Mouse (Mus musculus) adrenal gland, adult 18-20 months (tissue): ENCODE data around the gene Dnajb2. TPM values are rescaled to one million over a fixed set of nuclear protein-coding genes. Genes with fewer than 3 reads are reported as not detected.

Source experiments
- DNase-seq, 2 experiments: peaks; one replicate each; pipeline ENCODE4 v3.0.0; 2021 to 2022; ENCODE audit warnings: low spot score in 2 of 2
- total RNA-seq, 2 experiments: library from RNA; stranded (reverse); gene quantifications; 1 replicate in 1 of 2; 2 replicates in 1 of 2; pipeline ENCODE4 v1.2.3; 2021

Dnajb2 gene
- total RNA-seq, 2 experiments from 2014 or later: 118 to 204 TPM

DNA sequence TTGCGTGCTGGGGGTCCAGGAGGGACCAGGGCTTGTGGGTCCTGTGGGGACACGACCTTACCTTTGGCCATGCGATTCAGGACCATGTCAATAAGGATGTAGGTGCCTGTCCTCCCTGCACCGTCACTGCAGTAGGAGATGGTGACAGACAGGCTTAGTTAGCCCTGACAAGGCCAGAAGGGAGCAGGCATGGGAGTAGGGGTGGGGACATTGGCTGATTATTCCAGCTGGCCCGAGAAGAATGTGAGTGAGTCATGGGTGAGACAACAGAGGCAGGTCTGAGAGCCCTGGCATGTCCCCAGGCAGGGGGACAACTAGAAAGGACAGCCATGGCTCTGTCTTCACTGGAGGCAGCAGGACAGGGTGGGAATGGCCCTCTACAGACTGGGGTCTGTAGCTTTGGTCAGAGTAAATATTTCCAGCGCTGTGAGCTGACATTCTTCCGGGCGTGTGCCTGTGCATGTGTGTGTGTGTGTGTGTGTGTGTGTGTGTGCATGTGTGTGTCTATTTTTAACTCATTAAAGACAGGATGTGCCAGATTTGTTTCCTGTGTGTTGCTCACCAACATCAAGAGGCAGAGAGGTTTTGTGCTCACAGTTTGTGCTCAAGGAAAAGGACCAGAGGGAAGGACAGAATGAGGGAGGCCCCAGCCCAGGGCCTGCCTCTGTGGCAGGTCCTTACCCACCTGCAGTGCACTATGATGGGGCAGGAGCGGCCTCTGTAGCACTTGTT lies 12.0 kb downstream of the Dnajb2 start:
- peak in 1 of 2 experiments; percentile 49 for DNase-seq

DNA sequence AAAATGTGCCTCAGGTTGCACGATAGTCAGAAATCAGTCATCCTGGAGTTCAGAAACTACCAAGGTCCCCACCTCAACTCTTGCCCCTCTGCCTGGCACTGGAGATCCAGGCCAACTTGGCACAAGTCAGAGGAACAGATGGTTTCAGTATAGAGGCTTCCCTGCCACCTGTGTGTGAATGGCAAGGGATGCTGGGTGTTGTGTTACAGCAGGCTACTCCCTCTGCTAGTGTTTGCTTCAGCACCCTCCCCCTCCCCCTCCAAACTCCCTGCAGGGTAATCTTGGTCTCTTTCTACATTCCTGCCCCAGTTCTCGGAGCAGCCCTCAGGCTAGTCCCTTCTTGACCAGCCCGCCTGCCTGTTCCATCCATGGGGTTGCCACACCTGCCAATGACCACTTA lies 14.3 kb downstream of the Dnajb2 start:
- DNase-seq: no peak

DNA sequence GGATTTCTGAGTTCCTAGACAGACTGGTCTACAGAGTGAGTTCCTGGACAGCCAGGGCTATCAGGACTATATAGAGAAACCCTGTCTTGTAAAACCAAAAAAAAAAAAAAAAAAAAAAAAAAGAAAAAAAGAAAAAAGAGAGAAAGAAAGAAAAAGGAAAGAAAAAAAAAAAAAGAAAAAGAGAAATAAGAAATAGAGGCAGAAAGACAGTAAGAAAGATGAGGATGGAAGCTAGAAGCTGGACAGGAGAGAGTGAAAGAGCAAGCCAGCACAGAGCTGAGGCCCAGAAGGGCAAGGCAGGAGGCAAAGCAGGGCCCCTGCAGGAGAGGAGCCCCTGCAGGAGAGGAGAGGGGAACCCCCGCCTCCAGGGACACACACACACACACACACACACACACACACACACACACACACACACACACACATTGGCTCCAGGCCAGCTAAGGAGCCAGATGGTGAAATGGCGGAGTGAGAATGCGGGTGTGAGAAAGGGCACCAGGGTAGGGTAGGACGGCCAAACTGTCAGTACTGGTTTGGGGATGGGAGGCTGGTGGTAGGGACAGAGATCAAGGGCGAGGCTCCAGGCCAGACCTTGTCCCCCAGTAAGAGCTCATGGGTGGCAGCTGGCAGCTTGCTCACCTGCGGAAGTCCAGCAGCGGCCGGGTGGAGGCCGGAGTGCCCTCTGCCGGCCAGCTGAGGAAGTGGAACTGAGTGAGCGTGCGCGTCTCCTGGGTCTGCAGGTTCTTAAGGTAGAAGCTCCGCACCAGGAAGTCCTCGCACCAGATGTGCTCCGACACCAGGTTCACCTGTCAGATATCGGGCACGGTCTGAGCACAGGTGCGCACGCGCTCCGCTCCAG lies 15.1 kb downstream of the Dnajb2 start:
- peak; percentile 78 to 84 for DNase-seq

DNA sequence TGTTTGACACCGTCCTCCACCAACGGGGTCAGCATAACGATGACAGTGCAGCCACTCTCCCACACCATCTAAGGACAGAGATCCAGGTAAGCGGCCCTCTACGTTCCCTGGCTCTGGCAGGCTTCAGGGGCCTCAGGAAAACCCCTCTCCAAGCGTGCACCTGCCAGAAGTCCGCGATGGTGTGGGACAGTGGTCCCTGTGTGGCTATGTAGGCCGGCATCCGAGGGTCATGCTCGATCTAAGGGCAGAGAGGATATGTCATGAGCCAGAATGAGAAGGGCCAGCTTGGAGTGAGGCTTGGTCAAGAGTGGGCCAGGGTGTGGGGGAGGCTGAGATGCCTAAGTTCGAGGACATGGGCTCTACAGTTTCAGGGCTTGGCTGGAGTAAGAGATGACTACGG lies 16.1 kb downstream of the Dnajb2 start:
- no peak for DNase-seq

DNA sequence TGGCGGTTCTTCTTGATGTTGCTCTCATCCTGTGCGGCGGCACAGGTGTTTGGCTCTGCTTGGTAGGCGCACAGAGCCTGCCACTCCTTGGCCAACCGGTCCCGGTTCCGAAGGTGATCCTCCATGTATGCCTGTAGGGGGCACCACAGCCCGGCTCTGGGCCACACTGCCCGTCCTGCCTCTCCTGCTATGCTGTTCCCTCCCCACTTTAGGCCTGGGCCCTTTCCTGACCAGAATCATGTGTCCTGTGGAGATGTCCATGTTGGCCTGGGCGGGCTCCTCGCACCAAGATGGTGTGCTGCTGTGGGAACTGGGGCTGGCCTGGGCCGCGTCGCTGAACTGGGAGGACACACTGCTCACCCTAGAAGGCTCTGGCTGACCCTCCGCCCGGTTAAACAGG lies 16.8 kb downstream of the Dnajb2 start:
- DNase-seq: no peak

DNA sequence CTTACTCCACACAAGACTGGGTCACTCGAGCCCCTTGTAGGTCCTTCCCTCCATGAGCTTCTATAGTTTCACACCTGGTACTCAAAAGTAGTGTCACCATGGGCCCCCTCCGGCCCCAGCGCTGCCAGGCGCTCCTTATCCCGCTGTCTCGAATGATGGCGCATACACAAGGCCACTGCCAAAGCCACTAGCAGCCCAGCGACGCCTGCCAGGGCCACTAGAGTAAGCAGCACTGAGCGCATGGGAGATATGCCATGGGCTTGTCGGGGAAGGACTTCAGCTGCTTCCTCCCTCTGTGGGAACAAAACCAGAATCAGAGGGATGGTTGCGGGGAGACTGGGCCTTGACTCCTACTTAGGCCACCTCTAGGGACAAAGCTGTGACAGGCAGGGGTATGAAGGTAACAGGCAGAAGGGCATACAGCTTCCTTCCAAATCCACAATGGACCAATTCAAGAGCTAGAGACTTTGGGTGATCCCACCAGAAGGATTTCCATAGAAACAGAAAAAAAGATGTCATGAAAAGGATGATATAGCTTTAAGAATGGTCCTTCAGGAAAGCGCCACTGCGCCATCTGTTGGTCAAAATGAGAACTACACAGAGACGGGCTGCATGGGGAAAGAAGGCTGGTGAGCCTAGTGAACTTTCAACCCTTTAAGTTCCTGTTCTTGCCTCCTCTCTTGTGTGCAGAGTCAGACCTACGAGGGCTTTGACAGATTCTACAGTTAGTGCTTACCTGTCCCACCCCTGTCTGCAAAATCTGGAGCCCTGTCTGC lies 17.8 kb downstream of the Dnajb2 start:
- DNase-seq: peak; percentile 86 to 88

DNA sequence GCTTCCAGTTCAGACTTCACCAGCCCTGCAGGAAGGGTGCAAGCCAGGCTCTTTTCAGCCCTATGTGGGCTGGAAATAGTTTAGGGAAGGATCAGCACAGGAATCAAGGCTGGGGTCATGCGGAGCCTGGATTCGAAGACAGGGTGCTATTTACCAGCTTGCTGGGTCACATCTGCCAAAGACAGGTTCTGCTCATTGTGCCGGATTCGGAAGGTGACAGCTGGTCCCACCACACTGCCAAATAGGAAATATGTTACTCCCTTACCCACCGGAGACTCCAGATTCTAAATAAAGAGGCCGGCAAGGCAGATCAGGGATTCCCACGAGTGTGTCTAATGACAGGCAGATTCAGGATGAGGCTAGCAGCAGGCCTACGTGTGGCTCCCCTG lies 18.4 kb downstream of the Dnajb2 start:
- no peak for DNase-seq

DNA sequence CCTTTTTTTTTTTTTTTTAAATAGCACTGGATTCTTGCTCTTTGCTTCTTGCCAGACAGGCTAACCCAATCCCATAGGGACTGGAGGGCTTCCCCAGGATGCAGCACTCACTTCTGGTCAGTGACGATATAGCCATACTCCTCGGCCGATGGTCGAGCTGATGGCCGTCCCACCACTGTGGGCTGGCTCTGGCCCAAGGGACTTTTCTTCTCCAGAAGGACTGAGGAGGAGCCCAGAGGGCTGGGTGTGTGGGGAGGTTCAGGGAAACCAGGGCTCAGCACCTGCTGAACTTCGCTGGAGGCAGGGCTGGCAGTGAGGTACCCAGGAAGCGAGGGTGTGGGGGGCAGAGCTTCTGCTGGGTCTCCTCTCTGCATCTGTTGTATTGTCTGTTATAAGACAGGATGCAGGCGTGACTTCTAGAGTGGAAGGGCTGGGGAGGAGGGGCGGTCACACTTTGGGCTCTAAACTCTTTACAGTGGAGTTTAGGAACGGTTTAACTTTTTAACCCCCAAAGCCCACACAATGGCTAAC lies 19.4 kb downstream of the Dnajb2 start:
- no peak for DNase-seq

DNA sequence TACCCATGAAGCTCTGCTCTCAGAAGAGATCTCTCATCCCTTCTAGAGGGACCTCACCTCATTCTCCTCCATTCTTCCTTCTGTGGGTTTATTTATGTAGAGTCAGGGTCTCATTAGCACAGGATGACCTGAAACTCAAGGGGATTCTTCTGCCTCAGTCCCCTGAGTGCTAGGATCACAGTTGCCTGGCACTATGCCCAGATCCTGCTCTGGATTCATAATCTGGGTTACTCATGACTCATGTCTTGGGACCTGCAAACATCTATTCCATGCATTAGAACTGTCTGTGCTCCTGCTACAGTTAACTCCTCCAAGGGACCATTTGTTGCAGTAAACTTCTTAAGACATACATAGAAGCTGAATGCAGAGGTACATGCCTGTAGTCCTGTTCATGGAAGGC lies 25.1 kb downstream of the Dnajb2 start:
- DNase-seq: no peak

DNA sequence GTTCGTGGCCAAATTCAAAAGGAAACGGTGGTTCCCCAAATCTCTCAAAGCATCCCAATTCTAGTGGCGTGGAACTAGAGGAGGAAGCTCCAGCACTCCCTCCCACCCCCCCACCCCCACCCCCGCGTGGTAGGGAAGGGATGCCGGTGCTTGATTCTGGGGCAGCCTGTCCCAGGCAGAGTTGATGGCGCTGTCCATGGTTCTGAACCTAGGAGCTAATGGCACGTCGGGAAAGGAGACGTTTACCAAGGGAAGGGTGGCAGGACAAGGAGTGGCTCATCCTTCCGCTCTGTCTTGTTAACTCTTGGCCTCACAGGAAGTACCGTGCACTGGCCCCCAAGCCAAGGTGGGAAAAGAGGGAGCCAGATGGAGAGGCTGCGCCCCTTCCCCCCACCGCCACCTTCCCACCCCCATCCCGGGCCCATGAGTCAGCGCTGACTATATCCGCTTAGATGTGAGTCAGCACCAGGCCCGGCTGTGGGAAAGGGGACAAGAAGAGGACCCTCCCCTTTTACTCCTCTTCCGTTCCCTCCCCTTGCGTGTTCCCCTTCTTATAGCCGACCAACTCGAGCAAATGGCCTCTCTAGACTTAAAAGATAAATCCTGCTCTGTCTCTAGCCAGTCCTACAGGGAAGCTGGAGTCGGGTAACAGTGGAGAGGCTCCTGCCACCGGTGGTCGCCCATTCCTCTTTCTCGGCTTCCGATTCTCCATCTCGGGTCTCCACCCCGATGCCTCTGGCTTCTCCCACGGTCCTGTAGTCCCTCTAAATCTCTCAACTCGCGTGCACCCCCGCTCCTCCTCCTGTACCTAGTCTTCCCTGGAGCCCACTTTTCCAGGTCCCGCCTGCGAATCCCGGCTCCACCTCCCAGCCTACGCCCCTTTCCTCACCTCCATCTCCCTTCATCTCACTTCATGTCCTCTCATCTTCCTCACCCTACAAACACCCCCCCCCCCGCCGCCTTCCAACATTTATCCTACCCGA lies 27.1 kb downstream of the Dnajb2 start:
- peak; percentile 63 to 68 for DNase-seq

DNA sequence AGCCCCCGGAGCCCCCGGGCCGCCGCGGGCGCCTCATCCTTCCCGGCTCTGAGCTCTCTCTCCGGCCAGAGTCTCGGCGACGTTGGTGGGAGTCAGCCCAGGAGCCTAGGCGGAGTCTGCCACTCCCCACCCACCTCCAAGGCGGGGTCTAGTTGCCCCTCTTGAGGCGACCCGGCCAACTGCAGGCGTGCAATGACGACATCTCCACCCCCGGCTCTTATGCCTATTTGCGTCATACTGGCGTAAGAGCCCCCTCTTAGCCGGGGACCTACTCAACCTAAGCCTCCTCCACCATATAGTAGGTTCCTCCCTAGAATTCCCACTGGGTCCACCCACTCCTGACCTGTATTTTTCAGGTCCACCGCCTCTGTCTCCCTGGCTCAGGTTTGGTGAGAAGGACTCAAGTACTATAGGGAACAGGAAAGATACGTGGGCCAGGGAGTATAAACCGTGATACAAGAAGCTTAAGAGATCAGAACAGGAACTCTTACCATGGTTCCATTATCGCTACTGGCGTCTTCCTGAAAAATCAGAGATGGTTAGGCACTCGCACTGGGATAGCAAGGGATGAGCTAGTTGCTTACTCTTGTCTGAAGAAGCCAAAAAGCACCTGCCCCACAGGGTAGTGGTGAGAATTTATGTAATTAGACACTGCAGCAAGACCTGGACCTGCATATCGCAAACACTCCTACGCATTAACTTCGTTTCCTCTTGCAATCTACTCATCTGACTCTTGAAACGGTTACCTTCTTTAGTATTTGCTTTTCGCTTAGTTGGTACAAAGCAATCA lies 28.1 kb downstream of the Dnajb2 start, which contains the start of gene Ptprn:
Gene Ptprn (minus strand): TSS at position 412 of the 790 bp plus-strand sequence.
- DNase-seq: no peak

DNA sequence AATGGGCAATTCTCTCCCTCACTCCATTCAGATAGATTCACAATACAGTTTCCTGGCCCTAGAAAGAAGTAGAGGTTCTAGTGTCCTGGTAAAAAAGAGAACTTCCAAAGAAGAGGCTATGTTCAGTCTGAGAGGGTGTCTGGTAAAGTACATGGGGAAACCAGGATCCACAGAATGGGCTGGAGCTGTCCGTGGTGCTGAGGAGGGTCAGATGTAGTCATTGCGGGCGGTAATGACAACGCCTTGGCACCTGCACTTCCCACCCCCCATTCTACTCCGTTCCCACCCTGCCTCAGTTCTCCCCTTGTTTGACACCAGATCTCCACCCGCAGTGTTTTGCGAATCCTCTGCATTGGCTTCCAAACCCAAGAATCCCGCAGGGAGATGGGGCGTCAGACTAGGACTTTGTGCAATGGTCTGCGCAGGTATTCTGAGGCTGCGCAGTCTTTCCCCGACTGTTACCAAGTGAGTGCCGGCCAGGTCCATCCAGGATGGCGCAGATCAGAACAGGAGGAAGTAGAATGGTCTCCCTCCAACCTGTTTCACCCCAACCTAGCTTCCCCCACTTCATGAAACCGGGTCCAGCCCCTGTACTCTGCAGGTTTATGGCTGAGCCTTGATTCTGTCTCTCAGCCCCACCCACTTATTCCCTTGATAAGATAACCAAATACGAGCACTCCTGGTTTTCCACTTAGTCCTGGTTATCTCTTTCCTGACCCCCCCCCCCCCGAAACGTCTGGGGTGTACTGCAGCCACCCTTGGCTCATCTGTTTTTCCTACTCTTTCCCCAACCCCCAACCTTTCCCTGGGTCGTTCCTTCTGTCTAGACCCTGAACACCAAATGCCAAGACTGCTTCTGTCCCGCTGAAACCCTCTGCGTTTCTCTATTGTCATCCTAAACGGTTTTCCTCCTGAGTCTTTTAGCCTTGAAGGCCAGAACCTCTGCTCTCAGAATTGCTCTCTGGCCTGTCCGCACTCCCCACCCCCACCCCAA lies 41.3 kb downstream of the Dnajb2 start:
- peak; percentile 46 to 62 for DNase-seq

DNA sequence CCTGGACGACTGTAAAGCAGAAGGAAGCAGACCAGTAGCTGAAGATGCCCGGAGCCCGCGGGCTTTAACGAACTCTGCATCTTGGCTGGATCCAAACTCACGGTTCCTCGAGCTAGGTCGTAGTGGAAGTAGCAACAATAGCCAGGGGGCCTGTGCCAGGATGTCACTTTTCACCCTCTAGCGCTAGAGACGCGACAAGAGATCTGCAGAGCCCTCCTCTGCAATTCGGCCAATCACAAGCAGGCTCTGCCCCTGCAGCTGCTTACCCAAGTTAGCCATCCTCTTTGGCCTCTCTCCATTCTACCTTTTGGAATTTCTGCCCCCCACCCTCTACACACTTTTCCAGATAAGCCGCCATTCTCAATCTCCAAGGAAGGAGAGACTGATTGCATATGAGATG lies 42.0 kb downstream of the Dnajb2 start, which contains the start of gene Resp18:
Gene Resp18 (minus strand): TSS at position 188 of the 400 bp plus-strand sequence.
- no peak for DNase-seq

DNA sequence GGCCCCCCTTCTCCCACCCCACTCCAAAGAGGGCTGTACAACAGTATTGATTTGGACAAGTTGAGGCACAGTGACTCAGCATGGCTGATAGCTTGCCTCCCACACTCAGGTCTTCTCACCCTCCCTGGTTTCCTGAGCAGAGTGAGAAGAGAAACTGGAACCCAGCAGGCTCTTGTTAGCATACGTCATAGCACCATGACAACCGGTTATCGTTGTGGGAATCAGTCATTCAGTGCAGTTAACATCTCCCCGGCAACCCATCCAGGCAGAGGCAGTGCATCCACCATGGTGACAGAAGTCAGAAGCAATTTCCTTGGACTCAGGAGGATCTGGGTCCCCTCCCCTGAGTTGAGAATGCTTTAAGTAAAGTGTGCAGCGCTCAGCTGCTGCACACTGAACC lies 46.8 kb downstream of the Dnajb2 start:
- no peak for DNase-seq

DNA sequence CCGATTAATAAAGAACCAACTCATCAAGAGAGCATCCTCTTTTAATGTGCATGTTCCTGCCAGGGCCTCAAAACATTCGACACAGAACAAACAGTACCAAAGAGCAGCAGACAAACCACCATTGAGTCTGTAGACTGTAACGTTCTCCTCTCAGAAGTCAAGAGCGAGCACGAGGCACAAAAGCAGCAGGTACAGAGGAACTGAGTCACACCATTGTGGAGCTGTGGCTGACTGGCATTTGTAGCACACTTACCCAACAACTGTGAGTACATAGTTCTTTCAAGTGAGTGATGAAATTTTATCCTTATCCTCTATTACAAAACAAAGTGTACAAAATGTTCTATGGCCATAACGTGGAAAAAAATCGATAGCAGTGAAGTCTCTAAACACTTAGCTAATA lies 48.7 kb downstream of the Dnajb2 start:
- no peak for DNase-seq

DNA sequence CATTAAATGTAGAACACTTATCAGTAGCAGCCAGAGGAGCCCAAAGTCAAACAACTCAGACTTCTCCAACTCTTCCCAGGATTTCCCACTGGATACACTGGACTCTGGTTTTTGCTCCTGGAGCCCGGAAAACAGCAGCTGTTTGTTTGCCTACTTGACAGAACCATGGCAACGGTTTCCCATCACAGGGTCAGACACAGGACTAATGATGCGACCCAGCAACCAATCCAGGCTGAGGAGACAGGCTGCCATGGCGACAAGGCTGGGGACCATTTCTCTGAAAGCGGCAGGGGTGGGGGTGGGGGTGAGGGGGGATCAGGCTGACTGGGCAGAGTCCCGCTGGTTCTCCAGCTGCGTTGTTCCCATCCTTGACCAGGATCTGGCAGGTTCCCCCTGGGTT lies 53.2 kb downstream of the Dnajb2 start:
- no peak for DNase-seq

DNA sequence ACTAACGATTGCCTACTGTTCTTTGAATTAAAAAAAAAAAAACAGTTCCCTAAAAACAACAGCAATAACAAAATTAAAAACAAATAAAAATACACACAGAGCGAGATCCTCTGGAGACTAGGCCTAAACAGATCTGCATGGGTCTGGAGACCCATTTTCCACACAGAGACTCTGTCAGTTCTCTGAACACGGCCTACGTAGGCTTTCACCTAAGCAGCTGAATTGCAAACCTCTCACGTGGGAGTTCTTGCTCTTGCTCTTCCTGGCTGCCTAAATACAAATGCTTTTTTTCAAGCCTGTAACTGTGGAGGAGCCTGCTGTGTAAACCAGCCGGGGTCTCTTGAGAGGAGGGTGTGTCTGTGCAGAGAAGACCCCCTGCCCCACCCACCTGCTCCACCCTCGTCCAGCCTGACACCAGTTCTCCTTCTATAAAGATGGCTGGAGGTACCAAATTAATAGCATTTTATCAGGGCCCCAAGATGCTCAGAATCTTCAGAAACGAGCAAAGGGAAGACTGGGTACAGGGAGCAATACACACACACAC lies 53.8 kb downstream of the Dnajb2 start:
- no peak for DNase-seq

DNA sequence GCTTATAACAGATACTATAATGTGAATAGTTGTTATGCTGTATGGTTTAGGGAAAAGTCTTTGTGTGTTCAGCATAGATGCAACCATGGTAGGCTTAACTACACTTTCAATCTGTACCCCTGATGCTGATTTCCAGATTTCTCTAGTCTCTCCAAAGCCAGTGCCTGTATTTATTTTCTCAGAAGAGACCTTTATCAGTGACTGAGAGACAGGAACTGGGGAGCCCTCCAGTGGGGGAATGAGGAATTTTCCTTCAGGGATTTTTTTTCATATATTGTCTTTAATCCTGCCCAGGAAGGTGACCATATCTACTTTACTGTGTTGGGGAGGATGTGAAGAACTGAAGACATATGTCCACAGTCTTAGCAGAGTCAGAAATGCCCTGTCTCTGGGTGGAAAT lies 54.4 kb downstream of the Dnajb2 start:
- DNase-seq: no peak
